Mouse (Mus musculus) brain, adult 2 months (tissue): ENCODE results near the gene Smbd1.

Experiments used
- DNase-seq: peaks from one replicate; pipeline ENCODE4 v3.0.0; 2011; ENCODE audit warnings: low read depth, low spot score

Smbd1 gene

GRCm38 (mm10) chr16:32813362-32813761 lies 3.1 kb upstream of the Smbd1 start:
- DNase-seq: no peak

DNA sequence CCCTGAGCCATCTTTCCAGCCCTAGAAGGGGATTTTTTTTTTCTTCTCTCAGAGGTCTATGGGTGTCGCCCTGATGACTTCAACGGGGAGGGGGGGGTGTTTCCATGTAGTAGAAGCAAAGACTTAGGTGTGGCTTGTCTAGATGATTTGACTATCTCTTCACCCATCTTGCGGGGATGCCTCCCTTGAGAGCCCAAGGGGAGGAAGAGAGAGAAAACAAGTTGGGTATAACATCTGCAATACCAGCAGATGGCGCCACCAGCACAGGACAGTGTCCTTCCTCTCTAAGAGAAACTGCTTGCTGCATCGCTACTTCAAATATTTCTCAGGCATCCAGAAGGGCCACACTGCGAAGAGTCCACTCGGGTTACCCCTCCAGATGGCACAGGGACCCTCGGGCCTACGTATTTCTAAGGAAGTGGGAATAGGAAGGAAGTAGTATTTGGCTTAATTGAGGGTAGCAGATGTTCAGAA lies 2.6 kb upstream of the Smbd1 start:
- peak; percentile 94 for DNase-seq

DNA sequence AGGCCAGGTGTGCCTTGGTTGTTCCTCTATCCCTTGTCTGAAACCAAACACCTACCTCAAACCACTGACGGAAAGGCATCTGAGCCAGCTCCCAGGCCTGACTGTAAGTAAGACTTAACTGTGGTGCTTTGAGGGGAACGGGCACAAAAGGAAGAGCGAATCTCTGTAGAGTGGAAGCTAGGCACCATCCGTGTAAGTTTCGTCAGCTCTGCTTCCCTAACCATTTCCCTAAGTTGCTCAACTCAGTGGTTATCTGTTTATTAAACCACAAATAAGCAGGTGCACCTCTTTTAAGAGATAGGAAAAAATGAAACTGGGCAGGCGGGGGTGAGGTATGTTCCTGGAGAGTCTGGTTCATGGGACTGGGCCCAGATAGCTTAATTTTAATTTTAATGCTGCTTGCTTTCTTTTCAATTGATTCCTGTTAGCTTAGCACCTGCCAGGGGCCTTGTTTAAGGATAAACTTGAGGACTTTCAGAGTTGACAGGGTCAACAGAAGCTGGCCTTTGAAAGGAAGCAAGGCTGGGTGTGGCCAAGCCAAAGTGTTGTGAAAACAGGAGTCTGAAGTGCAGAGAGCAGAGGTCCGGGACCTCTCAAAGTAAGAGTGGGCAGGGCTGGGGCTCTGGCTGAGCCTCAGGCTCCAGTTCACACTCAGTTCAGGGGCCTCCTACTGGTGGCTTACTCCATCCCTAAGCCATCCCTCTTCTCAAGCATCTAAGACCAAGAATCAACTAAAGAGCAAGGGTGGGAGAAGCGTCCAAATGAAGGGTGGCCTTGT lies 2.7 kb downstream of the Smbd1 start:
- no peak for DNase-seq

DNA sequence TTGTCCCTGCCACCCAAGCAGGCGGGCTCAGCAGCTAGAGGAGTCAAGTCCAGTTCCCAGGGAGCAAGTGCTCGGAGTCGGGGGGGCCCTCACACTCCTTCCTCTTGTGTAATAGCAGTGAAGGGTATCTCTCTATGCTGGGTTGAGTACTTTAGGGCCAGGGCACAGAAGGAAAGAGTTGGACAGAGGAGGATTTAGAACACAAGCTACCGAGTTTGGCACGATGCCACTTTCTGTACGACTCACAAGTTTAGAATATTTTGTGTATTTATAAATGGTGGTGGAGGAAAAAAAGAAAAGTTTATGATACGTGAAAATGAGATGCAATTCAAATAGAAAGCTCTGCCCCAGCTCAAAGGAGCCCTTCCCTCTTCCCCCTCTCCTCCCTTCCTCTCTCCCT lies 5.1 kb downstream of the Smbd1 start:
- no peak for DNase-seq

DNA sequence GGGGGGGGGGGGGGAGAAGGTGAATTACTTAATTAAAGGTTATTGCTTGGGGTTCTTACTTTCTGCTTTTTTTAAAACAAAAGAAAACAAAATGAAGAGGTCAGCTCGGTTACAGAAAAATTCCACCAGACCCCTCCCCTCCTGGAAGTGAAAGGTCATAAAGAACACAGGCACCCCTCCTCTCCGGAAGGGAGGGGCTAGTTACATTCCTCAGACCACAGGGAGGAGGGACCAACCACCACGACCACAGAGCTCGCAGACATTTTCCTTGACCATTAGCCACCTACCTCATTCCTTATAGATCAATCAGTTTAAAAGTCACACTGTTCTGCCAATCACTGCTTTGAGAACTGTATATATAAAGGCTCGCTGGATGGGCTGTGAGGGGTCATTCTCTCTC lies 6.4 kb downstream of the Smbd1 start:
- no peak for DNase-seq

DNA sequence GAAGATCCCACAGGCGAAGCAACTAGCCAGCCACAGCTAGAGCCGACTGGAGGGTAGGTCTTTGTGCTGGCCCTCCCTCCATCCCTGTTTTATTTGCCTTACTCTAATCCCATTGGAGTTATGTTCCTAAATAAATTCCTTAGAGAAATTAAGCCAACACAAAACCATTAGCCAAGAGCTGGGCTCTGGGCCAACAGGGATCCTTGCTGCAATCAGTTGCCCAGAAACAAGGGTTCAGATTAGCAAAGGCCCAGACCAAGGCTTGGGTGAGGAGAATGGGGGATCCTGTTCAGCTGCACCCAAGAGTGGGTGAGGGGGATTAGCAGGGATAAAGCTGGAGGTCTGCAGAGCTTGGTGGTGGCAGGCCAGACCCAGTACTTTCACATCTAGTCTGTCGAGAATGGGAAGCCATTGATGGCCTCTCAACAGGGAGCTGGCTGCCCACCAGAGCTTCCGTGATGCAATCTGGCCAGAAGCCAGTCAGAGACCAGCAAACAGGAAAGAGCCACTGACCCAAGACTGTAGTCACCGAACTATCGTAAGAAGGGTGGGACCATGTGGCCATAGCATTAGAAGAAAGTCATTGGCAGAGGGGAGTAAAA lies 6.9 kb downstream of the Smbd1 start:
- peak; percentile 61 for DNase-seq

DNA sequence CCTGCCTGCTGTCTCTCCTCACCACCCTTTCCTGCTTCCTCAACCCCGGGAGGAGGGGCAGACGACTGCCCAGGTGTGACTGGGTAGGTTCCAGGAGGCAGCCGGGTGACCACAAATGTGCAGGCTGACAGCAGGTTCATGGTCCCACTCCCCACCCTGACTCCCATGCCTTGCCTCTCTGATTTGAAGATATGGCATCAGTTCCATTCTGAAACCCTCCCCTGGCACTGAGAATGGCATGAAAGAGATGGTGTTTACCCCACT lies 12.9 kb downstream of the Smbd1 start, which contains the start of gene Muc20:
Muc20 (minus strand) TSS at position 10 of the 264 bp plus-strand sequence.
- DNase-seq: no peak

GRCm38 (mm10) chr16:32796676-32797425 lies 13.4 kb downstream of the Smbd1 start:
- no peak for DNase-seq

- no peak for DNase-seq
Measured at GRCm38 (mm10) chr16:32795177-32795576, 15.1 kb downstream of the Smbd1 start.

DNA sequence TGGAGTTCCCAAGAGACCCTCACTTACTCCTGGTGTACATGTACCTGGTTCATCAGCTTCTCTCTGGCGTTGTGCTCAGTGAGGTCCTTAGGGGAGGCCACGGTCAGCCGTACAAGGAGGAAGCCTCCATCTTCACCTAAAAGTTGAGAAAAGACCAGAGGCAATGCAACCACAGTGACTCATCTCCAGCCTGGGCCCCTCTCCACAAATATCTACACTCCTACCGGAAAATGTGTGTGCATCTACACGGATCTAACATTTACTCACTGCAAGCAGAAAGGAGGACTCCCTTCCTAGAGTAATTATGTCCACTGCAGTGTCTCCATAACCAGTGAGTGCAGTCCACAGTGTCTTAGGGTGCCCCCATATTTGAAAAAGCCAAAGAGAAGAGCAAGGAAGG lies 20.2 kb downstream of the Smbd1 start:
- DNase-seq: no peak

DNA sequence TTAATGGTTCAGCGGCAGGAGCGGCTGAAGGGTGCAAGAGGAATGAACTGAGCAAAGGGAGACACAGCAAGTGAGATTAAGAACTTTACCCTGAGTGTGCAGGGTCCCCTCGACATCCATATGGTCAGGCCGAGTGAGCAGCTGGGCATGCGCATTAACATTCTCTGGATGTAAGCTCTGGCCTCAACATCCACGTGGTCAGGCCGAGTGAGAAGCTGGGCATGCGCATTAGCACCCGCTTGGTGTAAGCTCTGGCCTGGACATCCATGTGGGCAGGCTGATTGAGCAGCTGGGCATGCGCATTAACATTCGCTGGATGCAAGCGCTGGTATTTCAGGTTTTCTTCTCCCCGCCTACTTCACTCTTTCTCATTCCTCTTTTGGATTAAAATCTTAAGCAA lies 25.4 kb downstream of the Smbd1 start:
- DNase-seq: peak; percentile 83

DNA sequence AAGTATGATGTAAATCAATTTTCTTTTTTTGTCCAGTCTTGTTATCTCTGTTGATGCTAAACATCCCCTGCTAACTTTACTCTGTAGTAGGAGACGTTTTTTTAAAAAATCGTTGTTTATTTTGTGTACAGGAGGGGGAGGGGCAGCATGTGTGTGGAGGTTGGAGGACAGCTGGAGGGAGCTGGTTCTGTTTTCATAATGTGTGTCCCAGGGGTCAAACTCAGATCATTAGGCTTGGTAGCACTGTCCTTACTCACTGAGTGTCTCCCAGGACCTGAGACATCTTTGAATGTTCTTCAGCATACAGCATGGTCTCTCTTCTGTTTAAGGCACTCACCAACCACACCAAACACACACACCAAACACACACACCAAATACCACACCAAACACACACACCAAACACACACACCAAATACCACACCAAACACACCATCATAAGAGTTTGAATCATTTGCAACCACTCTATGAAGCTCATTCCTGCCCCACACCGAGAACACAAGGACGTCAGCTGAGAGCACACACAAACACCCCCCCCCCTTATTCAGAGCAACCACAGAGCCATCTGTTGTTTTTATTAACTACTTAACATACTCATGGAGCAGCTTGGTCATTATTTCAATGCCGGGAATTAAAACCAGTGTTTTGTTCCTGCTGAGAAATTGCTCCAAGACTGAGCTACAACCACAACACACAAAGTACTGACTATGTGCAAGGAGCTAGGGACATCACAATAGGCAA lies 26.8 kb downstream of the Smbd1 start:
- DNase-seq: peak; percentile 7

GRCm38 (mm10) chr16:32778956-32779355 lies 31.3 kb downstream of the Smbd1 start:
- peak; percentile 57 for DNase-seq

GRCm38 (mm10) chr16:32776676-32777075 lies 33.6 kb downstream of the Smbd1 start:
- DNase-seq: no peak

DNA sequence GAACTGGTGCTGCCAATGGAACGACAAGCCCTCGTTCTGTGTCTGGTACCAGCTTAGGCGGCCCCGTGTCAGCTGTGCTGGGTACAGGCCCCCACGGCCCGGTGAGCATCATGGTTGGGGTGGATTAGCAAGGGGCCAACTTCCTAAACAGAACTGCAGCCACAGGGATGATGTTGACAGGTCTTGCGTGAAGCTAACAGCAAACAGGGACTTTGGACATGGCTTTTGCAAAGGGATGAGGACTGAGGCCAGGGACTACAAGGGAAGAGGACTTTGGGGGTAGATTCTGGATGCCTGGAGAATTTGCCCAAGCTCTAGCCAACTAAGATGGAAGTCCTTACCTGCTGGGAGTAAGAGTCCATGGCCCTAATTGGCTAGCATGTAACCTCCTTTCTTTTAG lies 43.4 kb downstream of the Smbd1 start:
- no peak for DNase-seq

- DNase-seq: no peak
Measured at GRCm38 (mm10) chr16:32764961-32765360, 45.3 kb downstream of the Smbd1 start.

DNA sequence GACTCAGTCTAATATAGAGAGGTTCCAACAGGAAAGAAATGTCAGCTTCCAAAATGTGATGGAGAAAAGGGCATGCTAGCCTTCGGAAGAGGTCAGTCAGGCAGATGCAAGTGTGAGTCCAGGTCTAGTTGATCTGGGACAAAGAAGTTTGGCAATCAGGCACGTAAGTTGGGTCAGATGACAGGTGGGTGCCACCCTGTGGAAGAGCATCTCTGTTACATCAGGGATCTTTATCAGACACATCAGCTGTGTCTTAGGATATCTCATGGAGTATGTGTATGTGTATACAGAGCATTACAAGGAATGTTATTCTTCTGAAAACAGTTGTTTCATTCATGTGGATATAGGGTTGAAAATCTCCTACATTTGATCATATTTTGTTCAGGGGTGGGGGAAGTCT lies 45.7 kb downstream of the Smbd1 start:
- DNase-seq: no peak
